Mouse (Mus musculus) thymus, adult 2 months (tissue): ENCODE results near the gene Serinc5.

ENCODE experiments used
- CTCF ChIP-seq: fragments of 200-500 bp; IDR thresholded peaks from 2 replicates; pipeline ENCODE4 v1.5.1; 2012; ENCODE audit warnings: mild to moderate bottlenecking, control low read depth, low read length, moderate library complexity, borderline replicate concordance; ENCODE audit not compliant: control insufficient read depth, poor library complexity, insufficient read depth; ENCODE audit errors: extremely low read depth
- POLR2A ChIP-seq: fragments of 200-500 bp; IDR thresholded peaks from 2 replicates; pipeline ENCODE4 v1.6.1; 2012; ENCODE audit warnings: mild to moderate bottlenecking, low read length, control low read depth, moderate library complexity; ENCODE audit not compliant: control insufficient read depth, poor library complexity, insufficient read depth; ENCODE audit errors: extremely low read depth

DNA sequence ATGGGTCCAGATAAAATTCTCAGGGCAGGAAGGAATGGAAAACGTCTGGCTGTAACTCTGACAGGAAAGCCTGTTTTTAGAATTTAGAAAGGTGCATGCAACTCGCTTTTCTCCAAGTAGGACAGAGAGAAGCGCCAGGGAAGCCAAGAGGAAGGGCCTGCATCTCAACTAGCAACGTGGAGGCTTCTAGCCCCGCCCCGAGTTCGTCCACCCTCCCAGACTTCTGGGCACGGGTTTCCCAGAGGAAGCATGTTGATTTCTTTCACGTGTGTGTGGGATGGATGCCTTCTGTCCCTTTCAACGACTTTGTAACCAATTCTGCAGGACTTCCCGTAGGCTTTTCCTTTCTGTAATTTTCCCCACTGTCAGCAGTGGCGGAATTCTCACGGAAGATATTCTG lies 118.9 kb downstream of the Serinc5 start:
- TF ChIP-seq POLR2A (no peak), CTCF (no peak)
